Mouse (Mus musculus) hindbrain, embryonic 14.5 days (tissue): ENCODE measurements around the gene Uqcrh. TPM values are rescaled to one million over a fixed set of nuclear protein-coding genes. Genes with fewer than 3 reads are reported as not detected.

Source experiments
- ATAC-seq: fragments of 200-750 bp; cut with Nextera tagmentation; 2 replicates; pipeline ENCODE4 v1.8.0; 2017; ENCODE audit warnings: moderate number of reproducible peaks, mild to moderate bottlenecking, moderate TSS enrichment, moderate library complexity; ENCODE audit not compliant: low FRiP score
- DNase-seq: peaks from one replicate; pipeline ENCODE4 v3.0.0-alpha.2; 2015; ENCODE audit warnings: low spot score
- H3K27ac ChIP-seq: fragments of 300-500 bp; sonication (generic); 2 replicates; pipeline ENCODE4 v1.5.1; 2014; ENCODE audit warnings: mild to moderate bottlenecking, moderate library complexity
- H3K27me3 ChIP-seq: fragments of 300-500 bp; sonication (generic); 2 replicates; pipeline ENCODE4 v1.6.1; 2014; ENCODE audit warnings: mild to moderate bottlenecking, low read length, mixed read lengths; ENCODE audit not compliant: control insufficient read depth, insufficient read depth
- H3K36me3 ChIP-seq: fragments of 300-500 bp; sonication (generic); replicated peaks from 2 replicates; pipeline ENCODE4 v1.6.1; 2014; ENCODE audit not compliant: control insufficient read depth, insufficient read depth
- H3K4me1 ChIP-seq: fragments of 300-500 bp; sonication (generic); replicated peaks from 2 replicates; pipeline ENCODE4 v1.6.1; 2014; ENCODE audit warnings: antibody characterized with exemption, low read length, mixed read lengths; ENCODE audit not compliant: control insufficient read depth, insufficient read depth
- H3K4me2 ChIP-seq: fragments of 300-500 bp; sonication (generic); replicated peaks from 2 replicates; pipeline ENCODE4 v1.6.1; 2014; ENCODE audit warnings: mild to moderate bottlenecking, moderate library complexity
- H3K4me3 ChIP-seq: fragments of 300-500 bp; sonication (generic); replicated peaks from 2 replicates; pipeline ENCODE4 v1.5.1; 2014; ENCODE audit warnings: mild to moderate bottlenecking, low read length
- H3K9ac ChIP-seq: fragments of 300-500 bp; sonication (generic); 2 replicates; pipeline ENCODE4 v1.6.1; 2014
- H3K9me3 ChIP-seq: fragments of 300-500 bp; sonication (generic); 2 replicates; pipeline ENCODE4 v1.6.1; 2016; ENCODE audit warnings: low read length; ENCODE audit not compliant: control insufficient read depth
- WGBS: fragments of 180-500 bp; shearing (Covaris S2); extraction: QIAGEN DNeasy Blood & Tissue Kit; methylation state at CpG from one replicate; pipeline ENCODE4 v1.1.7; 2014; 5-methylcytosine and 5-hydroxymethylcytosine counted together
- polyA plus RNA-seq: library from polyadenylated mRNA; unstranded; fragments of >200 nt; fragmentation: Nextera tagmentation; extraction: Ambion mirVana; gene quantifications from 2 replicates; pipeline ENCODE4 v1.2.1, GENCODE M21; 2014

Uqcrh gene
- polyA plus RNA-seq, 1 experiment from 2014 or later, result 513 TPM

GRCm38 (mm10) chr4:116088510-116089249 is 13.8 kb upstream of the Uqcrh start:
- H3K27ac ChIP-seq, result no peak overlapping the region
- peaks cover 96% of the 10 kb centered on the region for H3K36me3 ChIP-seq
- ATAC-seq (no peak), DNase-seq (no peak)
- H3K4me3 ChIP-seq, result no peak overlapping the region
- H3K4me1 ChIP-seq, result no peaks in the 10 kb centered on the region
- no peaks in the 10 kb centered on the region for H3K27me3 ChIP-seq
- no peak overlapping the region for H3K4me2 ChIP-seq
- WGBS, result 89% methylated on average over 23 of the region's 23 CpGs
- H3K9me3 ChIP-seq, result no peaks in the 10 kb centered on the region
- no peak overlapping the region for H3K9ac ChIP-seq

DNA sequence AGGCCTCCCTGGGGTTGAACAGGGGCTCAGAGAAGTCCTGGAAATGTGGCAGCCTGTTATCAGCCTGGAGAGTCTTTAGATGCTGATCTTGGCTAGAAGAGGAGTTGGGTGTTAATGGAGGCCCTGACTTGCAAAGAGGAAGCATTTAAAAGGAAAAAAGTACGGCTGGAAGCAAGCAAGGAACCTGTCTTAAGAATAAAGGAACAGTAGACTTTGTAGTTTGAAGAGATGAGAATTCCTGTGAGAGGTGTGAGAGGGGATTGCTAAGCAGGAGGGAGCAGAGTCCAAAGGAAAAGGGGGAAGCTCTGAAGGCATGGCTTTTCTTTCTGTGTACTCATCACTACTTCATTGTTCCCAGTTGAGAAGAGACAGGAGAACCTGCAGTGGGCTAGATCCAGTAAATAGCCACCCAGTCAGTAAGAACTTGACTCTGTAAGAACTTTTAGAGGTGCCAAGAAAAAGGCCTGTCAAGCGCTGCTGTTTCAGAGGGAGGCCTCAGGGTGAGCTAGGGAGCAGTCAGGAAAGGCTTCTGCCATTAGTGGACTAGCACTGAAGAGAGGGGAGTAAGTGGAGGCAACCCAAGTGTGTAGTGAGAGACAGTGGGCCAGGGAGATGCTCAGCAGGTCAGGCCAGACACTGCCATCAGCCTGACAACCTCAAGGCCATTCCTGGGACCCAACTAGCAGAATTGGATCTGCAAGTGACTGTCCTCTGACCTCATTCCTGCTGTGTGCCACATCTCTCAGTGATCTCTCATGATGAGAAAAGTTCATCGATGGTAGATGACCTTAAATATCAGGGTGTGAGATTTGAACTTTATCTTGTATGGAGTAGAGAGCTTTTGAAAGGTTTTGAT is 2.6 kb upstream of the Uqcrh start:
- ATAC-seq (no peak), DNase-seq (no peak)
- H3K4me3 ChIP-seq, result peak overlapping the region; percentile 94
- peak overlapping the region; percentile 98 for H3K9ac ChIP-seq
- peaks cover 31% of the 10 kb centered on the region for H3K4me1 ChIP-seq
- no peaks in the 10 kb centered on the region for H3K9me3 ChIP-seq
- peak overlapping the region; percentile 38; the same call in 1 of the 2 replicates for H3K27ac ChIP-seq
- 61% methylated on average over 3 of the region's 3 CpGs for WGBS
- peaks cover 32% of the 10 kb centered on the region for H3K36me3 ChIP-seq
- H3K27me3 ChIP-seq, result no peaks in the 10 kb centered on the region
- peak overlapping the region; percentile 95 for H3K4me2 ChIP-seq

GRCm38 (mm10) chr4:116076369-116077231 is 1.7 kb upstream of the Uqcrh start:
- DNase-seq (peak; percentile 24), ATAC-seq (peak; percentile 28)
- 3% methylated on average over 37 of the region's 37 CpGs for WGBS

GRCm38 (mm10) chr4:116075631-116076368 is 929 bp upstream of the Uqcrh start:
- Histone ChIP-seq H3K4me3 (peak overlapping the region; percentile 94), H3K27me3 (no peaks in the 10 kb centered on the region), H3K4me2 (peak overlapping the region; percentile 95), H3K9me3 (no peaks in the 10 kb centered on the region), H3K36me3 (peaks cover 16% of the 10 kb centered on the region), H3K4me1 (peaks cover 32% of the 10 kb centered on the region), H3K27ac (peak overlapping the region; percentile 93), H3K9ac (peak overlapping the region; percentile 98)
- peak; percentile 60 for DNase-seq
- under 1% methylated on average over 71 of the region's 77 CpGs for WGBS
- peak; percentile 76 for ATAC-seq

More at GRCm38 (mm10) chr4:116076369-116077231, 1.7 kb upstream of the Uqcrh start:
- Histone ChIP-seq H3K27me3 (no peaks in the 10 kb centered on the region), H3K9ac (peak overlapping the region; percentile 98), H3K4me2 (peak overlapping the region; percentile 95), H3K36me3 (peaks cover 24% of the 10 kb centered on the region), H3K9me3 (no peaks in the 10 kb centered on the region), H3K4me1 (peaks cover 32% of the 10 kb centered on the region), H3K27ac (peak overlapping the region; percentile 93), H3K4me3 (peak overlapping the region; percentile 94)

DNA sequence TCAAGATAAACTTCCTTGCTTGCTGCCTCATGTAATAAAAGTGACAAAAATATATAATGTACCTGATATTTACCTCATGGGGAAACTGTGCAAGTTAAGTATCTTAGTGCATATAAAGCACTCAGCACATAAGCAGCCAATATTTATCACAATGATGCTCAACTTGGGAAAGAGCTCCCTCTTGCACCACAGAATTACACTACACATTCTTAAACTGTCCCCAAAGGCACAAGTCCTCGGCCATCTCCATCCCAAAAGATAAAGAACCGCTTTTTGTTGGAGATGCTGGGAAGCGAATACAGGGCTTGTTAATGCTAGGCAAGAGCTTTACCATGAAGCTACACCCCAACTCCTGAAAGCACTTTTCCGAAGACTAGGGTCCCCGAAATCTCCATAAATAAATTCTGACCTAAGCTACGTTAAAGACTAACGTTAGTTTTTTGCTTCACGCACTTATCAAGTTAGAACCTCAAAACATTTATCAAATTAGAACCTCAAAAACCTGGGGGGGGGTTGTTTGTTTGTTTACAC is 661 bp downstream of the Uqcrh start:
- Histone ChIP-seq H3K4me1 (peaks cover 32% of the 10 kb centered on the region), H3K9me3 (no peaks in the 10 kb centered on the region), H3K27me3 (no peaks in the 10 kb centered on the region), H3K27ac (no peak overlapping the region), H3K4me2 (peak overlapping the region; percentile 95), H3K4me3 (peak overlapping the region; percentile 94), H3K9ac (peak overlapping the region; percentile 98), H3K36me3 (peaks cover 17% of the 10 kb centered on the region)
- ATAC-seq (no peak), DNase-seq (peak; percentile 50)
- WGBS, result 1% methylated on average over 8 of the region's 8 CpGs

- 0 out of 2 replicates have a peak overlapping the region, but pooled peaks have one; percentile 95 for H3K4me2 ChIP-seq
- DNase-seq (no peak), ATAC-seq (no peak)
- H3K27ac ChIP-seq, result no peak overlapping the region
- H3K9me3 ChIP-seq, result no peaks in the 10 kb centered on the region
- peaks cover 32% of the 10 kb centered on the region for H3K4me1 ChIP-seq
- no peaks in the 10 kb centered on the region for H3K27me3 ChIP-seq
- 65% methylated on average over 4 of the region's 4 CpGs for WGBS
- H3K9ac ChIP-seq, result no peak overlapping the region
- peaks cover 26% of the 10 kb centered on the region for H3K36me3 ChIP-seq
- peak overlapping the region; percentile 94; the same call in 1 of the 2 replicates for H3K4me3 ChIP-seq
These were observed 1.7 kb downstream of the Uqcrh start for GRCm38 (mm10) chr4:116073146-116073545.

GRCm38 (mm10) chr4:116070116-116070515 is 4.8 kb downstream of the Uqcrh start:
- 94% methylated on average over 6 of the region's 6 CpGs for WGBS
- Histone ChIP-seq H3K9ac (no peak overlapping the region), H3K4me2 (no peak overlapping the region)

DNA sequence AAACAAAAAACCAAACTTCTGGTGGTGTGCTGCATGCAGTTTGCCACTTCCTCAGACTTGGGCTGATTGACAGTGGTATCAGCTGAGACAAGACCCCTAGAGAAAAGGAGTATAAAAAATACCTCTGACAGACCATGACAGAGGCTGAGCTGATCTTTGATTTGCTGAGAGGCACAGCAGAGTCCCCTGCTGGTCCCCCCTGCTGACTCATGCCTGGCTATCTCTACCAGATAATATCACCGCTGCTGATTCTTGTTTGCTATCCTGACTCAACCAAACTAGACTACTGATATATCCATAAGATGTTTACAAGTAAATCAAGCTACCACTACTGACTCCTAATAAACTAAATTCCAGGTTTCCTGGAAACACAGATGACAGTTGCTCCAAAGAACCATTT is 11.0 kb downstream of the Uqcrh start:
- 52% methylated on average over 1 of the region's 1 CpGs for WGBS

More at GRCm38 (mm10) chr4:116070116-116070515, 4.8 kb downstream of the Uqcrh start:
- peaks cover 19% of the 10 kb centered on the region for H3K4me1 ChIP-seq
- DNase-seq, result no peak
- H3K4me3 ChIP-seq, result no peak overlapping the region
- no peaks in the 10 kb centered on the region for H3K27me3 ChIP-seq
- peaks cover 48% of the 10 kb centered on the region for H3K36me3 ChIP-seq
- no peak for ATAC-seq
- H3K27ac ChIP-seq, result no peak overlapping the region
- H3K9me3 ChIP-seq, result no peaks in the 10 kb centered on the region

More for the DNA sequence above, 11.0 kb downstream of the Uqcrh start:
- Histone ChIP-seq H3K4me1 (no peaks in the 10 kb centered on the region), H3K27me3 (no peaks in the 10 kb centered on the region), H3K9me3 (no peaks in the 10 kb centered on the region), H3K9ac (no peak overlapping the region), H3K36me3 (peaks cover 30% of the 10 kb centered on the region), H3K4me3 (no peak overlapping the region), H3K27ac (no peak overlapping the region), H3K4me2 (no peak overlapping the region)
- DNase-seq (no peak), ATAC-seq (no peak)
